11 mouse cellular contexts compared by ENCODE assay signal in genomic region chr10:81198230-81198629, GRCm38 (mm10). TPM values are rescaled to one million over a fixed set of nuclear protein-coding genes. Genes with fewer than 3 reads are reported as not detected.
DNase-seq lines count a peak whose midpoint lies in the region; ATAC-seq lines count a peak whose summit lies in the region.
"Had no signal": no experiment of that assay in that cellular context is flagged by ENCODE, and none has a peak within 500 bp of the region (broad histone marks: within the 10 kb centered on the region; RNA-seq: fewer than 3 reads in every experiment).

No protein-coding gene starts in this region.

- DNase-seq in heart, adult 18-20 months: peak; percentile 55 to 85
- DNase-seq in thymus, postnatal 0 days (ENCODE audit: low spot score): peak; percentile 75
- no peak for DNase-seq in thymus, adult 18-20 months
- peak; percentile 77 for DNase-seq in kidney, postnatal 10 days
- DNase-seq in neural tube, embryonic 11.5 days (ENCODE audit: low spot score): peak; percentile 58
- no peak for DNase-seq in frontal cortex, postnatal 14 days (ENCODE audit: low spot score in 2 of 2)

- no peak for ATAC-seq in heart, embryonic 11.5 days (replicated peaks; ENCODE audit: insufficient number of reproducible peaks, low FRiP score, low TSS enrichment)
- peak; percentile 58 for ATAC-seq in common myeloid progenitor, adult 5-6 weeks (replicated peaks; ENCODE audit: low read depth, poor library complexity, severe bottlenecking)
- no peak for ATAC-seq in neural tube, embryonic 11.5 days (ENCODE audit: insufficient read depth, low FRiP score, low TSS enrichment)

- H3K36me3 ChIP-seq in heart, embryonic 11.5 days (ENCODE audit: control insufficient read depth, insufficient read depth, low read length): no peaks in the 10 kb centered on the region
- H3K36me3 ChIP-seq in neural tube, embryonic 11.5 days (ENCODE audit: control insufficient read depth, insufficient read depth, low read length): no peaks in the 10 kb centered on the region
- H3K36me3 ChIP-seq: embryonic facial prominence, embryonic 12.5 days; limb, embryonic 13.5 days had no signal

- no peak overlapping the region for H3K27ac ChIP-seq in heart, embryonic 11.5 days (ENCODE audit: low read depth, low read length)
- no peak overlapping the region for H3K27ac ChIP-seq in neural tube, embryonic 11.5 days (ENCODE audit: low read depth, low read length)
- H3K27ac ChIP-seq: embryonic facial prominence, embryonic 12.5 days; limb, embryonic 13.5 days had no signal

- no peak overlapping the region for H3K9ac ChIP-seq in heart, embryonic 11.5 days (ENCODE audit: low read depth, low read length)
- no peak overlapping the region for H3K9ac ChIP-seq in neural tube, embryonic 11.5 days (ENCODE audit: low read length)
- H3K9ac ChIP-seq: embryonic facial prominence, embryonic 12.5 days had no signal

- H3K4me2 ChIP-seq in heart, embryonic 11.5 days: no peak overlapping the region; the same call in 1 of the 2 replicates
- no peak overlapping the region for H3K4me2 ChIP-seq in neural tube, embryonic 11.5 days (ENCODE audit: low read depth)
- H3K4me2 ChIP-seq: embryonic facial prominence, embryonic 12.5 days; limb, embryonic 13.5 days had no signal

- H3K9me3 ChIP-seq in heart, embryonic 11.5 days (replicated peaks; ENCODE audit: control insufficient read depth, low read length): no peaks in the 10 kb centered on the region
- H3K9me3 ChIP-seq in neural tube, embryonic 11.5 days (ENCODE audit: control insufficient read depth, low read length): no peaks in the 10 kb centered on the region
- H3K9me3 ChIP-seq: embryonic facial prominence, embryonic 12.5 days; limb, embryonic 13.5 days had no signal

- 4% methylated on average over 9 of the region's 9 CpGs for WGBS in heart, embryonic 11.5 days (ENCODE audit: insufficient replicate concordance)
- WGBS in neural tube, embryonic 11.5 days: 3% methylated on average over 9 of the region's 9 CpGs

- no peak overlapping the region for H3K4me3 ChIP-seq in heart, embryonic 11.5 days (ENCODE audit: low read depth, low read length)
- H3K4me3 ChIP-seq in neural tube, embryonic 11.5 days (ENCODE audit: low read depth, low read length): no peak overlapping the region
- H3K4me3 ChIP-seq: embryonic facial prominence, embryonic 12.5 days; limb, embryonic 13.5 days had no signal

- peaks cover 5% of the 10 kb centered on the region; the same call in 1 of the 2 replicates for H3K27me3 ChIP-seq in heart, embryonic 11.5 days (ENCODE audit: control insufficient read depth, insufficient read depth, low read length)
- H3K27me3 ChIP-seq in neural tube, embryonic 11.5 days (ENCODE audit: control insufficient read depth, insufficient read depth, low read length): peaks cover 26% of the 10 kb centered on the region

- peaks cover 44% of the 10 kb centered on the region for H3K4me1 ChIP-seq in heart, embryonic 11.5 days (ENCODE audit: control insufficient read depth, insufficient read depth, low read length)
- H3K4me1 ChIP-seq in neural tube, embryonic 11.5 days (ENCODE audit: control insufficient read depth, insufficient read depth, low read length): peaks cover 1% of the 10 kb centered on the region; the same call in 1 of the 2 replicates

RNA-seq across cellular contexts. Expression of gene Nmrk2, which starts 3.6 kb away (rescaled TPM):
- total RNA-seq in heart, adult 18-20 months (2021): 1 to 10 TPM; 7.1 to 8.8 TPM
- 2.2 and 3.6 TPM in 2 replicates for polyA plus RNA-seq in heart, embryonic 11.5 days (2014; fragmentation: Nextera tagmentation; extraction: Ambion mirVana)
- 0.08 TPM in 1 of 2 replicates, not detected in the other for polyA plus RNA-seq in thymus, postnatal 0 days (2015; fragmentation: Nextera tagmentation; extraction: Ambion mirVana)
- not detected in 2 replicates for total RNA-seq in common myeloid progenitor, adult 5-6 weeks (2017)
- 0.12 TPM in 2 replicates for polyA plus RNA-seq in neural tube, embryonic 11.5 days (2014; fragmentation: Nextera tagmentation; extraction: Ambion mirVana)

RNA-seq across cellular contexts. Expression of gene 4930442H23Rik, which starts 14.6 kb away (rescaled TPM):
- total RNA-seq in heart, adult 18-20 months (2021): not detected
- 0.21 TPM in 1 of 2 replicates, not detected in the other for polyA plus RNA-seq in heart, embryonic 11.5 days (2014; fragmentation: Nextera tagmentation; extraction: Ambion mirVana)
- not detected in 2 replicates for polyA plus RNA-seq in thymus, postnatal 0 days (2015; fragmentation: Nextera tagmentation; extraction: Ambion mirVana)
- total RNA-seq in common myeloid progenitor, adult 5-6 weeks (2017): not detected in 2 replicates
- polyA plus RNA-seq in neural tube, embryonic 11.5 days (2014; fragmentation: Nextera tagmentation; extraction: Ambion mirVana): not detected in 2 replicates
- polyA plus RNA-seq: embryonic facial prominence, embryonic 12.5 days; limb, embryonic 13.5 days; stomach, embryonic 16.5 days had no signal

RNA-seq across cellular contexts. Expression of gene Dapk3, which starts 15.4 kb away (rescaled TPM):
- total RNA-seq in heart, adult 18-20 months (2021): 10 to 100 TPM; 29.9 to 34.5 TPM
- polyA plus RNA-seq in heart, embryonic 11.5 days (2014; fragmentation: Nextera tagmentation; extraction: Ambion mirVana): 44.1 and 47.4 TPM in 2 replicates
- 47.8 and 54.1 TPM in 2 replicates for polyA plus RNA-seq in thymus, postnatal 0 days (2015; fragmentation: Nextera tagmentation; extraction: Ambion mirVana)
- total RNA-seq in common myeloid progenitor, adult 5-6 weeks (2017): 14.3 and 29.8 TPM in 2 replicates
- polyA plus RNA-seq in neural tube, embryonic 11.5 days (2014; fragmentation: Nextera tagmentation; extraction: Ambion mirVana): 56.4 and 58.6 TPM in 2 replicates

RNA-seq across cellular contexts. Expression of gene Eef2, which starts 21.8 kb away (rescaled TPM):
- total RNA-seq in heart, adult 18-20 months (2021): 1,000 to 10,000 TPM; 1,062 to 1,185 TPM
- polyA plus RNA-seq in heart, embryonic 11.5 days (2014; fragmentation: Nextera tagmentation; extraction: Ambion mirVana): 313 and 338 TPM in 2 replicates
- polyA plus RNA-seq in thymus, postnatal 0 days (2015; fragmentation: Nextera tagmentation; extraction: Ambion mirVana): 612 and 638 TPM in 2 replicates
- 1,623 and 1,948 TPM in 2 replicates for total RNA-seq in common myeloid progenitor, adult 5-6 weeks (2017)
- polyA plus RNA-seq in neural tube, embryonic 11.5 days (2014; fragmentation: Nextera tagmentation; extraction: Ambion mirVana): 463 and 504 TPM in 2 replicates

RNA-seq across cellular contexts. Expression of gene Pias4, which starts 30.5 kb away (rescaled TPM):
- total RNA-seq in heart, adult 18-20 months (2021): 10 to 100 TPM; 16.5 to 16.9 TPM
- polyA plus RNA-seq in heart, embryonic 11.5 days (2014; fragmentation: Nextera tagmentation; extraction: Ambion mirVana): 39.4 and 39.7 TPM in 2 replicates
- 37.3 and 39.0 TPM in 2 replicates for polyA plus RNA-seq in thymus, postnatal 0 days (2015; fragmentation: Nextera tagmentation; extraction: Ambion mirVana)
- 8.4 and 17.5 TPM in 2 replicates for total RNA-seq in common myeloid progenitor, adult 5-6 weeks (2017)
- 68.3 and 68.4 TPM in 2 replicates for polyA plus RNA-seq in neural tube, embryonic 11.5 days (2014; fragmentation: Nextera tagmentation; extraction: Ambion mirVana)

Comparison
In these comparisons a context has a peak if more than half of its experiments do, and no peak if none do; other contexts are left out.
1. DNase-seq: peak in heart, adult 18-20 months (2 of 2), thymus, postnatal 0 days (single experiment), kidney, postnatal 10 days (single experiment) and neural tube, embryonic 11.5 days (single experiment); none in thymus, adult 18-20 months (0 of 2) and frontal cortex, postnatal 14 days (0 of 2).